Mouse (Mus musculus): Measurements from ENCODE around the gene Adipor2. TPM values are rescaled to one million over a fixed set of nuclear protein-coding genes. Genes with fewer than 3 reads are reported as not detected.
A peak's percentile ranks its signal among the peaks of the same experiment; 100 is the strongest.

Adipor2 gene
- polyA plus RNA-seq, 1 experiment from 2014 or later, result 35.2 TPM

GRCm38 (mm10) chr6:119402976-119403375, 14.5 kb downstream of the Adipor2 start:
- no peak overlapping the region for H3K4me3 ChIP-seq (ENCODE audit: low read depth, low read length)
- peaks cover 12% of the 10 kb centered on the region for H3K4me1 ChIP-seq (ENCODE audit: control insufficient read depth, low read depth, low read length)
- no peak overlapping the region for H3K27ac ChIP-seq (ENCODE audit: low read length)
- 50% methylated on average over 3 of the region's 3 CpGs for WGBS (ENCODE audit: insufficient replicate concordance)
- peak; percentile 58 for ATAC-seq (ENCODE audit: low read depth)
- no peaks in the 10 kb centered on the region for H3K9me3 ChIP-seq (replicated peaks; ENCODE audit: control insufficient read depth, low read length)
- no peak overlapping the region for H3K9ac ChIP-seq (ENCODE audit: low read depth, low read length)
- no peak overlapping the region for H3K4me2 ChIP-seq (ENCODE audit: low read depth, low read length)
- no peaks in the 10 kb centered on the region for H3K36me3 ChIP-seq (ENCODE audit: control insufficient read depth, insufficient read depth)
- no peaks in the 10 kb centered on the region for H3K27me3 ChIP-seq (ENCODE audit: control insufficient read depth, insufficient read depth, low read depth, low read length)

- H3K27me3 ChIP-seq (ENCODE audit: control insufficient read depth, insufficient read depth, low read depth, low read length), result no peaks in the 10 kb centered on the region
- 38% methylated on average over 8 of the region's 8 CpGs for WGBS (ENCODE audit: insufficient replicate concordance)
- no peaks in the 10 kb centered on the region for H3K9me3 ChIP-seq (replicated peaks; ENCODE audit: control insufficient read depth, low read length)
- peaks cover 9% of the 10 kb centered on the region for H3K4me1 ChIP-seq (ENCODE audit: control insufficient read depth, low read depth, low read length)
- H3K27ac ChIP-seq (ENCODE audit: low read length), result no peak overlapping the region
- H3K4me3 ChIP-seq (ENCODE audit: low read depth, low read length), result no peak overlapping the region
- no peak overlapping the region for H3K4me2 ChIP-seq (ENCODE audit: low read depth, low read length)
- ATAC-seq (ENCODE audit: low read depth), result no peak
- H3K36me3 ChIP-seq (ENCODE audit: control insufficient read depth, insufficient read depth), result no peaks in the 10 kb centered on the region; the same call in 1 of the 2 replicates
- H3K9ac ChIP-seq (ENCODE audit: low read depth, low read length), result no peak overlapping the region
Observed at GRCm38 (mm10) chr6:119401545-119402304, 15.8 kb downstream of the Adipor2 start.

- no peak overlapping the region for H3K4me3 ChIP-seq (ENCODE audit: low read depth, low read length)
- H3K4me2 ChIP-seq (ENCODE audit: low read depth, low read length), result no peak overlapping the region
- no peak overlapping the region for H3K27ac ChIP-seq (ENCODE audit: low read length)
- no peaks in the 10 kb centered on the region; the same call in 1 of the 2 replicates for H3K36me3 ChIP-seq (ENCODE audit: control insufficient read depth, insufficient read depth)
- WGBS (ENCODE audit: insufficient replicate concordance), result 81% methylated on average over 3 of the region's 3 CpGs
- no peak overlapping the region for H3K9ac ChIP-seq (ENCODE audit: low read depth, low read length)
- H3K4me1 ChIP-seq (ENCODE audit: control insufficient read depth, low read depth, low read length), result peaks cover 17% of the 10 kb centered on the region
- H3K27me3 ChIP-seq (ENCODE audit: control insufficient read depth, insufficient read depth, low read depth, low read length), result no peaks in the 10 kb centered on the region
- no peak for ATAC-seq (ENCODE audit: low read depth)
- no peaks in the 10 kb centered on the region for H3K9me3 ChIP-seq (replicated peaks; ENCODE audit: control insufficient read depth, low read length)
Observed at GRCm38 (mm10) chr6:119400649-119401048, 16.9 kb downstream of the Adipor2 start.

GRCm38 (mm10) chr6:119399371-119399770, 18.1 kb downstream of the Adipor2 start:
- H3K9me3 ChIP-seq (replicated peaks; ENCODE audit: control insufficient read depth, low read length), result no peaks in the 10 kb centered on the region
- no peaks in the 10 kb centered on the region; the same call in 1 of the 2 replicates for H3K36me3 ChIP-seq (ENCODE audit: control insufficient read depth, insufficient read depth)
- H3K4me1 ChIP-seq (ENCODE audit: control insufficient read depth, low read depth, low read length), result peaks cover 23% of the 10 kb centered on the region
- H3K27me3 ChIP-seq (ENCODE audit: control insufficient read depth, insufficient read depth, low read depth, low read length), result no peaks in the 10 kb centered on the region
- H3K27ac ChIP-seq (ENCODE audit: low read length), result no peak overlapping the region
- H3K4me3 ChIP-seq (ENCODE audit: low read depth, low read length), result no peak overlapping the region
- H3K9ac ChIP-seq (ENCODE audit: low read depth, low read length), result no peak overlapping the region
- ATAC-seq (ENCODE audit: low read depth), result no peak
- 69% methylated on average over 3 of the region's 3 CpGs for WGBS (ENCODE audit: insufficient replicate concordance)
- H3K4me2 ChIP-seq (ENCODE audit: low read depth, low read length), result no peak overlapping the region

- no peaks in the 10 kb centered on the region for H3K9me3 ChIP-seq (replicated peaks; ENCODE audit: control insufficient read depth, low read length)
- peaks cover 14% of the 10 kb centered on the region for H3K4me1 ChIP-seq (ENCODE audit: control insufficient read depth, low read depth, low read length)
- H3K9ac ChIP-seq (ENCODE audit: low read depth, low read length), result no peak overlapping the region
- 15% methylated on average over 5 of the region's 5 CpGs for WGBS (ENCODE audit: insufficient replicate concordance)
- peak overlapping the region; percentile 57 for H3K27ac ChIP-seq (ENCODE audit: low read length)
- H3K27me3 ChIP-seq (ENCODE audit: control insufficient read depth, insufficient read depth, low read depth, low read length), result no peaks in the 10 kb centered on the region
- peak; percentile 66 for ATAC-seq (ENCODE audit: low read depth)
- H3K36me3 ChIP-seq (ENCODE audit: control insufficient read depth, insufficient read depth), result no peaks in the 10 kb centered on the region; the same call in 1 of the 2 replicates
- H3K4me3 ChIP-seq (ENCODE audit: low read depth, low read length), result no peak overlapping the region
- peak overlapping the region; percentile 42; the same call in 1 of the 2 replicates for H3K4me2 ChIP-seq (ENCODE audit: low read depth, low read length)
Observed at GRCm38 (mm10) chr6:119396309-119396634, 21.2 kb downstream of the Adipor2 start.

GRCm38 (mm10) chr6:119395421-119396308, 21.8 kb downstream of the Adipor2 start:
- Histone ChIP-seq H3K4me3 (ENCODE audit: low read depth, low read length) (no peak overlapping the region), H3K27me3 (ENCODE audit: control insufficient read depth, insufficient read depth, low read depth, low read length) (no peaks in the 10 kb centered on the region), H3K9ac (ENCODE audit: low read depth, low read length) (no peak overlapping the region), H3K4me1 (ENCODE audit: control insufficient read depth, low read depth, low read length) (peaks cover 14% of the 10 kb centered on the region), H3K27ac (ENCODE audit: low read length) (peak overlapping the region; percentile 40), H3K9me3 (replicated peaks; ENCODE audit: control insufficient read depth, low read length) (no peaks in the 10 kb centered on the region), H3K36me3 (ENCODE audit: control insufficient read depth, insufficient read depth) (no peaks in the 10 kb centered on the region; the same call in 1 of the 2 replicates), H3K4me2 (ENCODE audit: low read depth, low read length) (peak overlapping the region; percentile 42)
- no peak for ATAC-seq (ENCODE audit: low read depth)
- WGBS (ENCODE audit: insufficient replicate concordance), result 25% methylated on average over 14 of the region's 14 CpGs

- Histone ChIP-seq H3K4me3 (ENCODE audit: low read depth, low read length) (no peak overlapping the region), H3K9ac (ENCODE audit: low read depth, low read length) (no peak overlapping the region), H3K4me2 (ENCODE audit: low read depth, low read length) (no peak overlapping the region), H3K9me3 (replicated peaks; ENCODE audit: control insufficient read depth, low read length) (no peaks in the 10 kb centered on the region), H3K27ac (ENCODE audit: low read length) (no peak overlapping the region), H3K4me1 (ENCODE audit: control insufficient read depth, low read depth, low read length) (peaks cover 21% of the 10 kb centered on the region), H3K27me3 (ENCODE audit: control insufficient read depth, insufficient read depth, low read depth, low read length) (no peaks in the 10 kb centered on the region), H3K36me3 (ENCODE audit: control insufficient read depth, insufficient read depth) (no peaks in the 10 kb centered on the region; the same call in 1 of the 2 replicates)
- ATAC-seq (ENCODE audit: low read depth), result no peak
- WGBS (ENCODE audit: insufficient replicate concordance), result 67% methylated on average over 9 of the region's 9 CpGs
Observed at GRCm38 (mm10) chr6:119392836-119393235, 24.7 kb downstream of the Adipor2 start.

- Histone ChIP-seq H3K27ac (ENCODE audit: low read length) (no peak overlapping the region), H3K4me3 (ENCODE audit: low read depth, low read length) (no peak overlapping the region), H3K4me2 (ENCODE audit: low read depth, low read length) (no peak overlapping the region), H3K27me3 (ENCODE audit: control insufficient read depth, insufficient read depth, low read depth, low read length) (no peaks in the 10 kb centered on the region), H3K4me1 (ENCODE audit: control insufficient read depth, low read depth, low read length) (peaks cover 23% of the 10 kb centered on the region), H3K36me3 (ENCODE audit: control insufficient read depth, insufficient read depth) (no peaks in the 10 kb centered on the region), H3K9me3 (replicated peaks; ENCODE audit: control insufficient read depth, low read length) (no peaks in the 10 kb centered on the region), H3K9ac (ENCODE audit: low read depth, low read length) (no peak overlapping the region)
- ATAC-seq (ENCODE audit: low read depth), result no peak
- WGBS (ENCODE audit: insufficient replicate concordance), result 80% methylated on average over 4 of the region's 4 CpGs
Observed at GRCm38 (mm10) chr6:119390728-119391127, 26.8 kb downstream of the Adipor2 start.

- Histone ChIP-seq H3K36me3 (ENCODE audit: control insufficient read depth, insufficient read depth) (no peaks in the 10 kb centered on the region), H3K9ac (ENCODE audit: low read depth, low read length) (peak overlapping the region; percentile 80), H3K27ac (ENCODE audit: low read length) (peak overlapping the region; percentile 86), H3K4me3 (ENCODE audit: low read depth, low read length) (peak overlapping the region; percentile 92), H3K9me3 (replicated peaks; ENCODE audit: control insufficient read depth, low read length) (no peaks in the 10 kb centered on the region), H3K27me3 (ENCODE audit: control insufficient read depth, insufficient read depth, low read depth, low read length) (no peaks in the 10 kb centered on the region), H3K4me1 (ENCODE audit: control insufficient read depth, low read depth, low read length) (peaks cover 16% of the 10 kb centered on the region), H3K4me2 (ENCODE audit: low read depth, low read length) (peak overlapping the region; percentile 73)
- no peak for ATAC-seq (ENCODE audit: low read depth)
- WGBS (ENCODE audit: insufficient replicate concordance), result 13% methylated on average over 10 of the region's 10 CpGs
Observed at GRCm38 (mm10) chr6:119389089-119389488, 28.4 kb downstream of the Adipor2 start.

Data from liver, embryonic 16.5 days (tissue).